Mouse (Mus musculus) lung, embryonic 15.5 days (tissue): Measurements from ENCODE around the gene Mdk. TPM values are rescaled to one million over a fixed set of nuclear protein-coding genes. Genes with fewer than 3 reads are reported as not detected.

Experiments used
- ATAC-seq: fragments of 200-750 bp; cut with Nextera tagmentation; 2 replicates; pipeline ENCODE4 v1.8.0; 2017; ENCODE audit warnings: moderate number of reproducible peaks, borderline replicate concordance; ENCODE audit not compliant: low FRiP score, low TSS enrichment; ENCODE audit errors: extremely low read depth
- H3K27ac ChIP-seq: fragments of 300-500 bp; sonication (generic); 2 replicates; pipeline ENCODE4 v1.5.1; 2015; ENCODE audit warnings: moderate library complexity, mild to moderate bottlenecking, inconsistent platforms
- H3K27me3 ChIP-seq: fragments of 300-500 bp; sonication (generic); 2 replicates; pipeline ENCODE4 v1.6.1; 2015; ENCODE audit warnings: inconsistent platforms
- H3K36me3 ChIP-seq: fragments of 300-500 bp; sonication (generic); 2 replicates; pipeline ENCODE4 v1.6.1; 2015; ENCODE audit warnings: inconsistent platforms
- H3K4me1 ChIP-seq: fragments of 300-500 bp; sonication (generic); 2 replicates; pipeline ENCODE4 v1.6.1; 2015; ENCODE audit warnings: inconsistent platforms
- H3K4me2 ChIP-seq: fragments of 300-500 bp; sonication (generic); 2 replicates; pipeline ENCODE4 v1.6.1; 2015; ENCODE audit warnings: inconsistent platforms, mild to moderate bottlenecking, moderate library complexity
- H3K4me3 ChIP-seq: fragments of 300-500 bp; sonication (generic); 2 replicates; pipeline ENCODE4 v1.5.1; 2015; ENCODE audit warnings: mild to moderate bottlenecking, inconsistent platforms
- H3K9ac ChIP-seq: fragments of 300-500 bp; sonication (generic); 2 replicates; pipeline ENCODE4 v1.6.1; 2015; ENCODE audit warnings: inconsistent platforms
- H3K9me3 ChIP-seq: fragments of 300-500 bp; sonication (generic); 2 replicates; pipeline ENCODE4 v1.6.1; 2016; ENCODE audit warnings: inconsistent platforms
- WGBS: fragments of 180-500 bp; shearing (Covaris S2); methylation state at CpG from one replicate; pipeline ENCODE4 v1.1.7; 2015; 5-methylcytosine and 5-hydroxymethylcytosine counted together
- polyA plus RNA-seq: library from polyadenylated mRNA; unstranded; fragments of >200 nt; fragmentation: Nextera tagmentation; extraction: Ambion mirVana; gene quantifications from 2 replicates; pipeline ENCODE4 v1.2.1, GENCODE M21; 2015

The Mdk gene
- polyA plus RNA-seq, 1 experiment from 2014 or later, result 858 TPM

GRCm38 (mm10) chr2:91929936-91930335 lies 2.2 kb downstream of the Mdk start:
- no peak for ATAC-seq
- Histone ChIP-seq H3K9ac (peak overlapping the region; percentile 83; the same call in 1 of the 2 replicates), H3K9me3 (no peaks in the 10 kb centered on the region), H3K4me3 (peak overlapping the region; percentile 71), H3K27ac (no peak overlapping the region), H3K4me1 (peaks cover 44% of the 10 kb centered on the region), H3K27me3 (peaks cover 2% of the 10 kb centered on the region), H3K36me3 (peaks cover 13% of the 10 kb centered on the region; the same call in 1 of the 2 replicates), H3K4me2 (peak overlapping the region; percentile 76)
- WGBS, result 10% methylated on average over 12 of the region's 12 CpGs

GRCm38 (mm10) chr2:91929455-91929854 lies 2.6 kb downstream of the Mdk start:
- WGBS, result 51% methylated on average over 3 of the region's 3 CpGs
- no peak overlapping the region for H3K9ac ChIP-seq
- no peak overlapping the region for H3K4me2 ChIP-seq

DNA sequence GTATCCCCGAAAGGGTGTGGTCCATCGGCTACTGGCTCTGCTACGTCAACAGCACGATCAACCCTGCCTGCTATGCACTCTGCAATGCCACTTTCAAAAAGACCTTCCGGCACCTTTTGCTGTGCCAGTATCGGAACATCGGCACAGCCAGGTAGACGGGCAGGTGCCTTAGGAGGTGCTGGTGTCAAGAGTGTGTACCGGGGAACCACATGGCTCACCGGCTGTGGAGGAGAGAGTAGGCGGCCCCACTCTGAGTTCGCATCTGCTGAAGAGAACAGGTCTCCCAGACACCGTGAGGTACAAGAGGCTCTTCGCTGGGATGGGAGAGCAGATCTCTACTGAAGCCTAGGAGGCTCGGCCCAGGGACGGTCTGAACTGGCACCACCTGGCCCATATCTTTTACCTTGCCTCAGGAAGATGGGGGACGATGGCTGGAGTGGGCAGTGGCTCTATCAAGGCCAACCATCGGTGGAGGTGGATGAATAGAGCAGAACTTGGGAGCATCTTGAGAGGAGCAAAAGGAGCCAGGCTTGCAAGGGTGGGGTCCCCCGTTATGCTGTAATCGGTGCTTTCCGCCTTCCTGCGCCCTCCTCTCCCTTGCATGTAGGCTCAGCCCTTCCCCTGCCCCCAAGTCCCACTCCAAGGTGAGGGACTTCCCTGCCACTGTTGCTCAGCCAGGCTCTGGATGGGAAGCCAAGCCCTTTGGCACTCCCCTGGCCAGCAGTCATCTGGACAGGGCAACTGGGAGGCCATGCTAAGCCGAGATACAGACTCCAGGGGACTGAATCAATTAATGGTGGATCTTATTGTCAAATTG lies 3.4 kb downstream of the Mdk start:
- Histone ChIP-seq H3K9ac (no peak overlapping the region), H3K27ac (no peak overlapping the region), H3K27me3 (peaks cover 14% of the 10 kb centered on the region), H3K4me1 (peaks cover 46% of the 10 kb centered on the region), H3K4me3 (no peak overlapping the region), H3K9me3 (no peaks in the 10 kb centered on the region), H3K4me2 (no peak overlapping the region), H3K36me3 (0 out of 2 replicates have a peak, but pooled peaks cover 5% of the 10 kb centered on the region)
- WGBS, result 66% methylated on average over 23 of the region's 23 CpGs
- ATAC-seq, result no peak

More at GRCm38 (mm10) chr2:91929455-91929854, 2.6 kb downstream of the Mdk start:
- no peak for ATAC-seq
- Histone ChIP-seq H3K9me3 (no peaks in the 10 kb centered on the region), H3K27me3 (peaks cover 7% of the 10 kb centered on the region), H3K36me3 (0 out of 2 replicates have a peak, but pooled peaks cover 8% of the 10 kb centered on the region), H3K27ac (no peak overlapping the region), H3K4me1 (peaks cover 44% of the 10 kb centered on the region), H3K4me3 (peak overlapping the region; percentile 71; the same call in 1 of the 2 replicates)

GRCm38 (mm10) chr2:91927826-91928533 lies 4.1 kb downstream of the Mdk start:
- Histone ChIP-seq H3K27ac (no peak overlapping the region), H3K4me2 (peak overlapping the region; percentile 28), H3K4me3 (no peak overlapping the region), H3K27me3 (peaks cover 22% of the 10 kb centered on the region), H3K9ac (no peak overlapping the region), H3K9me3 (no peaks in the 10 kb centered on the region), H3K36me3 (0 out of 2 replicates have a peak, but pooled peaks cover 5% of the 10 kb centered on the region), H3K4me1 (peaks cover 46% of the 10 kb centered on the region)
- ATAC-seq, result no peak
- WGBS, result 40% methylated on average over 34 of the region's 34 CpGs

DNA sequence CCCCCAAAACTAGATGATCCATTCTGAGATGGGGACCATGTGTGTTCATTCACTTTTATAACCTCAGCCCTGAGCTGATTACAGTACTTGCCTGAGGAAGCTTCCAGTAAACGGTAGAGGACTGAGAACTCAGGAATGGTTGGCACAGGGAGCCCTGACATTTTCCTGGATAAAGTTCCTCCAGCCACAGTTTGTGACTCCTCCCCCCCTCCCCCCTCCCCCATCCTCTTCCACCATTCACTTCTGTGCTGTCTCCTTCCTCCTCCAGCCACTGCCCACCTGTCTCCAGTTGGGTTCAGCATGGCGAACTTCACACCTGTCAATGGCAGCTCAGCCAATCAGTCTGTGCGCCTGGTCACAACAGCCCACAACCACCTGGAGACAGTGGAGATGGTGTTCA lies 5.1 kb downstream of the Mdk start, which contains the start of gene Chrm4:
TSS of gene Chrm4 (plus strand) at position 301 of the 400 bp plus-strand sequence.
- Histone ChIP-seq H3K36me3 (0 out of 2 replicates have a peak, but pooled peaks cover 5% of the 10 kb centered on the region), H3K4me2 (peak within 1 kb of the TSS; percentile 28), H3K4me1 (peaks cover 46% of the 10 kb centered on the region), H3K9ac (no peak within 1 kb of the TSS), H3K9me3 (no peaks in the 10 kb centered on the region), H3K4me3 (no peak within 1 kb of the TSS), H3K27ac (no peak within 1 kb of the TSS), H3K27me3 (peaks cover 32% of the 10 kb centered on the region)
- no peak for ATAC-seq
- WGBS, result 82% methylated on average over 3 of the region's 3 CpGs

GRCm38 (mm10) chr2:91925442-91925841 lies 6.7 kb downstream of the Mdk start:
- no peaks in the 10 kb centered on the region for H3K9me3 ChIP-seq
- no peak overlapping the region for H3K4me2 ChIP-seq
- no peak overlapping the region for H3K9ac ChIP-seq
- 67% methylated on average over 15 of the region's 15 CpGs for WGBS
- ATAC-seq, result no peak
- H3K4me1 ChIP-seq, result peaks cover 48% of the 10 kb centered on the region
- H3K27me3 ChIP-seq, result peaks cover 47% of the 10 kb centered on the region
- no peak overlapping the region for H3K27ac ChIP-seq
- 0 out of 2 replicates have a peak, but pooled peaks cover 5% of the 10 kb centered on the region for H3K36me3 ChIP-seq
- no peak overlapping the region for H3K4me3 ChIP-seq

DNA sequence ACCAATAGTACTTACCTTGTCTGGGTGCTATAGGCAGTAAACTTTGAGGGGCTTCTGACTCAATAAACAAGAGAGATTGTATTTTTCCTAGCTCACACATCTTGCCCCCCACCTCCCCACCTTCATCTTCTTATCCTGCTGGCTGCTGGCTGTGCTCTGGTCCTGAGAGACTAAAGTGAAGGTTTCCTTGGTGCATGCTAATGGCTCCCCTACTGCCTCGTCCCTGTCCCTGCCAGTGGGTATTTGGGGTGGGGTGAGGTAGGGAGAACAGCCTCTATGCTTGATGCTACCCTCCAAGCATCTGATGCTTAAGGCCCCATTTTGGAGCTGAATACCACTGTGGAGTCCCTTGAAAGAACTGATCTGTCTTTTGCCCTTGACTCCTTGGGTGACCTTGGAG lies 7.4 kb downstream of the Mdk start:
- H3K4me2 ChIP-seq, result no peak overlapping the region
- no peak overlapping the region for H3K9ac ChIP-seq
- H3K9me3 ChIP-seq, result no peaks in the 10 kb centered on the region
- no peak for ATAC-seq
- peaks cover 41% of the 10 kb centered on the region for H3K4me1 ChIP-seq
- 0 out of 2 replicates have a peak, but pooled peaks cover 5% of the 10 kb centered on the region for H3K36me3 ChIP-seq
- WGBS, result 63% methylated on average over 1 of the region's 1 CpGs
- H3K27ac ChIP-seq, result no peak overlapping the region
- H3K4me3 ChIP-seq, result no peak overlapping the region
- H3K27me3 ChIP-seq, result peaks cover 48% of the 10 kb centered on the region

GRCm38 (mm10) chr2:91923415-91924337 lies 8.4 kb downstream of the Mdk start:
- H3K9me3 ChIP-seq, result no peaks in the 10 kb centered on the region
- peaks cover 37% of the 10 kb centered on the region for H3K4me1 ChIP-seq
- ATAC-seq, result no peak
- H3K4me2 ChIP-seq, result peak overlapping the region; percentile 98
- H3K27me3 ChIP-seq, result peaks cover 48% of the 10 kb centered on the region
- H3K36me3 ChIP-seq, result 0 out of 2 replicates have a peak, but pooled peaks cover 1% of the 10 kb centered on the region
- H3K9ac ChIP-seq, result no peak overlapping the region
- H3K27ac ChIP-seq, result no peak overlapping the region
- WGBS, result 5% methylated on average over 54 of the region's 54 CpGs
- H3K4me3 ChIP-seq, result peak overlapping the region; percentile 30

GRCm38 (mm10) chr2:91922586-91923414 lies 9.3 kb downstream of the Mdk start:
- ATAC-seq, result no peak
- peaks cover 48% of the 10 kb centered on the region for H3K27me3 ChIP-seq

GRCm38 (mm10) chr2:91921790-91922570 lies 10.1 kb downstream of the Mdk start:
- peak overlapping the region; percentile 6; the same call in 1 of the 2 replicates for H3K9ac ChIP-seq
- H3K4me2 ChIP-seq, result peak overlapping the region; percentile 98
- peak; percentile 55; the same call in 1 of the 2 replicates for ATAC-seq
- WGBS, result 1% methylated on average over 64 of the region's 64 CpGs
- H3K9me3 ChIP-seq, result no peaks in the 10 kb centered on the region
- H3K27me3 ChIP-seq, result peaks cover 48% of the 10 kb centered on the region
- H3K4me1 ChIP-seq, result peaks cover 28% of the 10 kb centered on the region
- H3K27ac ChIP-seq, result no peak overlapping the region
- peak overlapping the region; percentile 58 for H3K4me3 ChIP-seq
- H3K36me3 ChIP-seq, result peaks cover 14% of the 10 kb centered on the region; the same call in 1 of the 2 replicates

More at GRCm38 (mm10) chr2:91922586-91923414, 9.3 kb downstream of the Mdk start:
- Histone ChIP-seq H3K9me3 (no peaks in the 10 kb centered on the region), H3K36me3 (0 out of 2 replicates have a peak, but pooled peaks cover 8% of the 10 kb centered on the region), H3K4me3 (peak overlapping the region; percentile 58), H3K9ac (no peak overlapping the region), H3K4me2 (peak overlapping the region; percentile 98), H3K4me1 (peaks cover 32% of the 10 kb centered on the region), H3K27ac (no peak overlapping the region)
- 3% methylated on average over 37 of the region's 37 CpGs for WGBS
